Mouse (Mus musculus) MEL (cell line): ENCODE measurements around the gene Smagp.

Experiments
- CTCF ChIP-seq, 3 experiments: IDR thresholded peaks in 2 of 3; conservative IDR thresholded peaks in 1 of 3; 2 replicates each; pipeline ENCODE4 v1.5.1; 2011 to 2012; ENCODE audit warnings: low read length in 3 of 3, low read depth in 2 of 3, mild to moderate bottlenecking in 2 of 3, improper control_type of control experiment in 1 of 3, inconsistent platforms in 1 of 3, mixed read lengths in 1 of 3, moderate library complexity in 1 of 3; ENCODE audit not compliant: control insufficient read depth in 1 of 3, insufficient read depth in 1 of 3, poor library complexity in 1 of 3, severe bottlenecking in 1 of 3
- E2F4 ChIP-seq: IDR thresholded peaks from 2 replicates; pipeline ENCODE4 v1.6.1; 2011; ENCODE audit warnings: low read depth, low read length, improper control_type of control experiment, borderline replicate concordance
- EP300 ChIP-seq, 2 experiments: IDR thresholded peaks; 2 replicates each; pipeline ENCODE4 v1.6.1; 2011; ENCODE audit warnings: improper control_type of control experiment in 2 of 2, low read length in 2 of 2, low read depth in 1 of 2, mild to moderate bottlenecking in 1 of 2
- KAT2A ChIP-seq: conservative IDR thresholded peaks from 2 replicates; pipeline ENCODE4 v1.6.1; 2012; ENCODE audit warnings: low read depth, low read length, improper control_type of control experiment, inconsistent platforms
- MXI1 ChIP-seq: IDR thresholded peaks from 2 replicates; pipeline ENCODE4 v1.6.1; 2011; ENCODE audit warnings: mild to moderate bottlenecking, low read depth, low read length, improper control_type of control experiment
- MYB ChIP-seq: IDR thresholded peaks from 2 replicates; pipeline ENCODE4 v1.6.1; 2011; ENCODE audit warnings: mild to moderate bottlenecking, low read depth, low read length, improper control_type of control experiment
- NELFE ChIP-seq: IDR thresholded peaks from 2 replicates; pipeline ENCODE4 v1.6.1; 2011; ENCODE audit warnings: low read depth, low read length, improper control_type of control experiment
- POLR2A ChIP-seq, 2 experiments: IDR thresholded peaks; 2 replicates each; pipeline ENCODE4 v1.6.1; 2011 to 2012; ENCODE audit warnings: low read length in 2 of 2, mild to moderate bottlenecking in 2 of 2, control low read depth in 1 of 2, improper control_type of control experiment in 1 of 2, low read depth in 1 of 2, moderate library complexity in 1 of 2; ENCODE audit not compliant: control insufficient read depth in 1 of 2, insufficient read depth in 1 of 2, poor library complexity in 1 of 2
- POLR2AphosphoS2 ChIP-seq: IDR thresholded peaks from 2 replicates; pipeline ENCODE4 v1.6.1; 2011; ENCODE audit warnings: low read length, improper control_type of control experiment
- POLR2AphosphoS5 ChIP-seq: IDR thresholded peaks from 2 replicates; pipeline ENCODE4 v1.6.1; 2012; ENCODE audit warnings: low read depth, borderline replicate concordance, mild to moderate bottlenecking, inconsistent platforms, low read length, moderate library complexity, mixed read lengths
- TAL1 ChIP-seq: IDR thresholded peaks from 2 replicates; pipeline ENCODE4 v1.6.1; 2012; ENCODE audit warnings: mild to moderate bottlenecking, inconsistent platforms, low read length, moderate library complexity, mixed read lengths
- TBP ChIP-seq: IDR thresholded peaks from 2 replicates; pipeline ENCODE4 v1.8.0; 2011; ENCODE audit warnings: low read depth, low read length, improper control_type of control experiment
- ZC3H11A ChIP-seq: IDR thresholded peaks from 2 replicates; pipeline ENCODE4 v1.6.1; 2012; ENCODE audit warnings: low read depth, mild to moderate bottlenecking, inconsistent platforms, low read length, improper control_type of control experiment
- ZNF384 ChIP-seq: IDR thresholded peaks from 2 replicates; pipeline ENCODE4 v1.6.1; 2012; ENCODE audit warnings: low read depth, mild to moderate bottlenecking, inconsistent platforms, low read length, improper control_type of control experiment

- no peak for TF ChIP-seq MXI1
- TF ChIP-seq POLR2AphosphoS5, result no peak
- TF ChIP-seq CTCF (IDR thresholded peaks at IDR 0.05 in 2 of 3, conservative IDR thresholded peaks at IDR 0.05 in 1 of 3; ENCODE audit: control insufficient read depth in 1 of 3, insufficient read depth in 1 of 3, low read depth in 2 of 3, low read length in 3 of 3, poor library complexity in 1 of 3, severe bottlenecking in 1 of 3), result no peak
- no peak for TF ChIP-seq POLR2AphosphoS2
- no peak for TF ChIP-seq KAT2A
- TF ChIP-seq TBP, result no peak
- TF ChIP-seq NELFE, result no peak
- TF ChIP-seq TAL1, result no peak
- TF ChIP-seq E2F4, result no peak
- TF ChIP-seq MYB, result no peak
- no peak for TF ChIP-seq ZNF384
- TF ChIP-seq POLR2A (IDR thresholded peaks at IDR 0.05; ENCODE audit: control insufficient read depth in 1 of 2, insufficient read depth in 1 of 2, low read depth in 1 of 2, low read length in 2 of 2, poor library complexity in 1 of 2), result no peak
- TF ChIP-seq EP300 (IDR thresholded peaks at IDR 0.05; ENCODE audit: low read depth in 1 of 2, low read length in 2 of 2), result no peak
- TF ChIP-seq ZC3H11A, result no peak
These were observed 24.8 kb downstream of the Smagp start for GRCm38 (mm10) chr15:100611951-100612350.
